Mouse (Mus musculus): ENCODE data around the gene Gpr84. TPM values are rescaled to one million over a fixed set of nuclear protein-coding genes. Genes with fewer than 3 reads are reported as not detected.
A peak's percentile ranks its signal among the peaks of the same experiment; 100 is the strongest.

The Gpr84 gene
- polyA plus RNA-seq, 1 experiment from 2014 or later, result 0.62 TPM

GRCm38 (mm10) chr15:103294649-103295048 lies 15.8 kb downstream of the Gpr84 start:
- WGBS, result 32% methylated on average over 2 of the region's 2 CpGs
- Histone ChIP-seq H3K9ac (no peak overlapping the region), H3K27ac (peak overlapping the region; percentile 17; the same call in 1 of the 2 replicates), H3K36me3 (peaks cover 75% of the 10 kb centered on the region), H3K4me3 (no peak overlapping the region), H3K9me3 (no peaks in the 10 kb centered on the region), H3K27me3 (no peaks in the 10 kb centered on the region), H3K4me2 (no peak overlapping the region), H3K4me1 (peaks cover 49% of the 10 kb centered on the region)
- no peak for ATAC-seq (ENCODE audit: insufficient number of reproducible peaks, insufficient read depth, low FRiP score, low TSS enrichment, low read depth)

- WGBS, result 93% methylated on average over 2 of the region's 2 CpGs
- Histone ChIP-seq H3K4me3 (no peak overlapping the region), H3K27me3 (no peaks in the 10 kb centered on the region), H3K4me2 (no peak overlapping the region), H3K9me3 (no peaks in the 10 kb centered on the region), H3K36me3 (peaks cover 76% of the 10 kb centered on the region), H3K4me1 (peaks cover 38% of the 10 kb centered on the region), H3K9ac (no peak overlapping the region), H3K27ac (no peak overlapping the region)
- ATAC-seq (ENCODE audit: insufficient number of reproducible peaks, insufficient read depth, low FRiP score, low TSS enrichment, low read depth), result no peak
Observed at GRCm38 (mm10) chr15:103293375-103293774, 17.0 kb downstream of the Gpr84 start.

DNA sequence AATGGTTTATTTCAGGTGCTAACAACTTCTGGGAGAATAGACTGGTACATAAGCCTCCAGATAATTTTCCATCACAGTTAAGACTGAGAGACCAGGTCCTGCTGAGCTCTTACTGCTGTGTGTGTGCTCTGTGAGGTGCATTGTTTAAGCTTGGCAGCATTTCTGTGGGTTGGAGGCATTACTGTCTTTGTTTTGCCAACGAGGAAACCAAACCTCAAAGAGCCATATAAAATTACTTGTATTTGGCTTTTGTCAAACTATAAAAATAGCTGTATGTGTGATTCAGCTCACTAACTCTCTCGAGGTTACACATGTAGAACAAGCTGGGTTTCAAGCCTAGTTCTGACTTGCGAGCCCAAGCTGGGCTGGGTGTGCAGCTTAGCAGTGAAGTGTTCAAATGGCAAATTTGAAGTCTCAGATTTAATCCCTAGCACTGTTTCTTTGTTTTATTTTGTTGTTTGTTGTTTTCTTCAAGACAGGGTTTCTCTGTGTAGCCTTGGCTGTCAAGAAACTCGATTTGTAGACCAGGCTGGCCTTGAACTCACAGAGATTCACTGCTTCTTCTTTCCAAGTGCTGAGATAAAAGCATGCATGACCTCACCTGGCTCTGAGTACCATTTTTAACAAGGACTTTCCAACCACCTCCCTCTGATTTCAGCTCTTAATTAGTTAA lies 17.6 kb downstream of the Gpr84 start:
- Histone ChIP-seq H3K36me3 (peaks cover 70% of the 10 kb centered on the region), H3K4me1 (peaks cover 32% of the 10 kb centered on the region)

DNA sequence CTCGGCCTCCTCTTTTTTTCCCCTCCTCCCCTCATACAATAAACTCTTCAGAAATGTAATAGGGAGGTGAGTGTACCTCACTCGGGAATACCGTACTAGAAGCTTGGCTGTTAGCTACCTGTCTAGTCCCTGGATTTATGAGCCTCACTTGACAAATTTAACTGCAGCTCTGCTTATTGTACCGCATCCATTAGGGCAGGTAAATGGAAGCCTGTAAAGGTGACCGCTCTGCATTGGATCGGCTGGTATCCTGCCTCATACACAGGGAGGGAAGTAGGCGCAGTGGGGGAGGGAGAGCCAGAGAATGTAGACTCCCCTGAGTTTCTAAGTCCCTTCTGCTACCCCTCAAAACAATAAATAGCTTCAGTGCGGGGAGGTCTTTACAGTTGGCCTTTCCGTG lies 19.6 kb downstream of the Gpr84 start:
- Histone ChIP-seq H3K27ac (no peak overlapping the region), H3K27me3 (no peaks in the 10 kb centered on the region), H3K9me3 (no peaks in the 10 kb centered on the region), H3K9ac (no peak overlapping the region), H3K4me2 (no peak overlapping the region), H3K4me3 (no peak overlapping the region), H3K36me3 (peaks cover 67% of the 10 kb centered on the region), H3K4me1 (peaks cover 16% of the 10 kb centered on the region)
- ATAC-seq (ENCODE audit: insufficient number of reproducible peaks, insufficient read depth, low FRiP score, low TSS enrichment, low read depth), result no peak
- 91% methylated on average over 9 of the region's 9 CpGs for WGBS

More for the DNA sequence above, 17.6 kb downstream of the Gpr84 start:
- Histone ChIP-seq H3K4me3 (no peak overlapping the region), H3K27me3 (no peaks in the 10 kb centered on the region), H3K27ac (peak overlapping the region; percentile 39; the same call in 1 of the 2 replicates), H3K9me3 (no peaks in the 10 kb centered on the region), H3K9ac (no peak overlapping the region), H3K4me2 (no peak overlapping the region)
- 77% methylated on average over 4 of the region's 4 CpGs for WGBS
- ATAC-seq (ENCODE audit: insufficient number of reproducible peaks, insufficient read depth, low FRiP score, low TSS enrichment, low read depth), result no peak

DNA sequence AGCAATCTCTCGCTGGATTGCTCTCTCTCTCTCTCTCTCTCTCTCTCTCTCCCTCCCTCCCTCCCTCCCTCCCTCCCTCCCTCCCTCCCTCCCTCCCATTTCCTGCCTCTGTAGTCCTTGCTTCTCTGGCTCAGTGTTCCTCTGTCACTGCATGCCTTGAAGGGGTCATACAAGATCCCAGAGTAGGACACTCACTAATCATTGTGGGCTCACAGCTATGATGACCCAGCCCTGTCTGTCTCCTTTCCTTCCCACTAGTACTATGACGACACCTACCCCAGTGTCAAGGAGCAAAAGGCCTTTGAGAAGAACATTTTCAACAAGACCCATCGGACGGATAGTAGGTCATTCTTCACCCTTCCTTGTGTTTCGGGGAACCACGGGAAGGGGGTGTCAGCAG lies 20.0 kb downstream of the Gpr84 start:
- no peak overlapping the region for H3K27ac ChIP-seq
- no peaks in the 10 kb centered on the region for H3K27me3 ChIP-seq
- 75% methylated on average over 6 of the region's 6 CpGs for WGBS
- H3K9ac ChIP-seq, result no peak overlapping the region
- ATAC-seq (ENCODE audit: insufficient number of reproducible peaks, insufficient read depth, low FRiP score, low TSS enrichment, low read depth), result no peak
- no peak overlapping the region for H3K4me2 ChIP-seq
- H3K4me3 ChIP-seq, result no peak overlapping the region
- H3K4me1 ChIP-seq, result peaks cover 16% of the 10 kb centered on the region
- H3K36me3 ChIP-seq, result peaks cover 64% of the 10 kb centered on the region
- no peaks in the 10 kb centered on the region for H3K9me3 ChIP-seq

DNA sequence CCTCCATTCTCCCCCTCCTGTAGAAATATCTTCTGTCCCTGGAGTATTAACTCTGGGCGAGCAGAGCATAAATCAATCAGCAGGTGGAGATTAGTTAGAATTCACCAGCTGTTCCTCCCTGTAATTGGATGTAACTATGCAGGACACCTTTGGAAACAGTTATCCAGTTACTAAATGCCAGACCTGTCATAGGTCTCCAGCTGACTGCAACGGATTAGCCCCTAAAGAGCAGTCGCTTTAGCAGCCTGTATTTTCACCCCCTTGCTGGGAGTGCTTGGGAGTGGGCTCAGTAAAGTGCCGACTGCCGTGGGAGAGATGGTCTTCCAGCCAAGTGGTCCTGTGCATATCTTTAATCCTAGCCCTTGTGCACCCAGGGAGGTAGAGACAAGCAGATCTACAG lies 20.8 kb downstream of the Gpr84 start:
- no peaks in the 10 kb centered on the region for H3K9me3 ChIP-seq
- no peak overlapping the region; the same call in 1 of the 2 replicates for H3K9ac ChIP-seq
- H3K4me2 ChIP-seq, result no peak overlapping the region
- peaks cover 60% of the 10 kb centered on the region for H3K36me3 ChIP-seq
- H3K4me1 ChIP-seq, result peaks cover 22% of the 10 kb centered on the region
- 52% methylated on average over 5 of the region's 5 CpGs for WGBS
- no peak overlapping the region for H3K4me3 ChIP-seq
- no peak for ATAC-seq (ENCODE audit: insufficient number of reproducible peaks, insufficient read depth, low FRiP score, low TSS enrichment, low read depth)
- H3K27me3 ChIP-seq, result no peaks in the 10 kb centered on the region
- H3K27ac ChIP-seq, result peak overlapping the region; percentile 1; the same call in 1 of the 2 replicates

DNA sequence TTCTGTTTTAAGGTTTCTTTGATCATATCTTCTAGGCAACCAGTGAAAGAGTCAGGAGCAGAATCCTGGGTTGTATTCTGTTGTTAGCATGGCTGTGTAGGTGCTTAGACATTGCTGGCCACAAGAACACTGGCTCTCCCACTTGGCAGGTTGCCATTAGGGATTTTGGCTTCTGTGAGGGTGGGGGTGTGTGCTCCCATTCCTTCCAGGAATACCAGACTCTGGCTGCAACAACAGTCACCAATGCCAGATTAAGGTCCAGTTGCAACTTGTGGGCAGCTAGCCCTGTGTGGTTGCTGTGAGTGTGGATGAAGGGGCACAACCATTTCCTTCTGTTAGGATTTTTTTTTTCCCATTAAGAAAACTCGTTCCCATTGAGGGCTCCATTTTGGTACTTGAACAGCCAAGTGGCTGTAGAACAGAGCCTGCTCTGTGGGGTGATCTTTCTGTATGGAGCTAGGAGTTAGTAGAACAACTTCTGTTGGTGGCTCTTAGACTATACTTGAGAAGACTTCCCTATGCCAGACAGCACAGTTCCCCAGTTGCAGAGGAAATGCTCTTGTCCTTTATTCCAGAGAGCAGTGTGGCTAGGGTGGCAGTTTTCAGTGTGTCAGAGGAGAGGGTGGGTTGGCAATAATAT lies 24.5 kb downstream of the Gpr84 start:
- ATAC-seq (ENCODE audit: insufficient number of reproducible peaks, insufficient read depth, low FRiP score, low TSS enrichment, low read depth), result no peak
- Histone ChIP-seq H3K9me3 (no peaks in the 10 kb centered on the region), H3K27ac (peak overlapping the region; percentile 64)

DNA sequence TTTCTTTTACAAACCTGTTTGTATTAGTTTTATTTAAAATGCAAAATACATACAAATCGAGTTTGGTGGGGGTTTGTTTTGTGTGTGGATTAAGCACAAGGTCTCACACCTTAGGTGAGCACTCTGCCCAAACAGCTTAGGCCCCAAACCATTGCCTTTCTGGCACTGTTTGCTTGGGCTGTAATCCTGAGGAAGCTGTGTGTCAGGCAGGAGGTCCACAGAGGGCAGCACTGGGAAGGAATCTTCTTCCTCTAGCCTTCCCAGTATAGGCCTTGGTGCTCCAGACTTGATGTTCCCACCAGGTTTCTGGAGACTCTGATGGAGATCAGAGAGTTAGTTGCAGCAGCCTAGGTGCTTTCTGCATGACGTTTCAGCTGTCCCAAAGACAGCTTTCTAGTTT lies 25.8 kb downstream of the Gpr84 start:
- whole genome bisulfite sequencing, result 40% methylated on average over 2 of the region's 2 CpGs
- ATAC-seq (ENCODE audit: insufficient number of reproducible peaks, insufficient read depth, low FRiP score, low TSS enrichment, low read depth), result no peak

More for the DNA sequence above, 24.5 kb downstream of the Gpr84 start:
- Histone ChIP-seq H3K4me2 (no peak overlapping the region), H3K4me1 (peaks cover 24% of the 10 kb centered on the region), H3K4me3 (no peak overlapping the region), H3K27me3 (no peaks in the 10 kb centered on the region), H3K9ac (no peak overlapping the region), H3K36me3 (peaks cover 33% of the 10 kb centered on the region)
- WGBS, result 68% methylated on average over 1 of the region's 1 CpGs

GRCm38 (mm10) chr15:103284066-103284465 lies 26.3 kb downstream of the Gpr84 start:
- H3K27me3 ChIP-seq, result no peaks in the 10 kb centered on the region
- no peak overlapping the region for H3K4me3 ChIP-seq
- no peak overlapping the region for H3K4me2 ChIP-seq
- H3K9me3 ChIP-seq, result no peaks in the 10 kb centered on the region
- H3K27ac ChIP-seq, result no peak overlapping the region
- no peak overlapping the region for H3K9ac ChIP-seq
- ATAC-seq (ENCODE audit: insufficient number of reproducible peaks, insufficient read depth, low FRiP score, low TSS enrichment, low read depth), result no peak
- peaks cover 18% of the 10 kb centered on the region for H3K4me1 ChIP-seq
- peaks cover 18% of the 10 kb centered on the region for H3K36me3 ChIP-seq
- 63% methylated on average over 3 of the region's 3 CpGs for WGBS

More for the DNA sequence above, 25.8 kb downstream of the Gpr84 start:
- Histone ChIP-seq H3K4me3 (no peak overlapping the region), H3K4me2 (no peak overlapping the region), H3K4me1 (peaks cover 19% of the 10 kb centered on the region), H3K36me3 (peaks cover 23% of the 10 kb centered on the region), H3K9me3 (no peaks in the 10 kb centered on the region), H3K27me3 (no peaks in the 10 kb centered on the region), H3K27ac (0 out of 2 replicates have a peak overlapping the region, but pooled peaks have one; percentile 64), H3K9ac (no peak overlapping the region)

GRCm38 (mm10) chr15:103281465-103282205 lies 28.8 kb downstream of the Gpr84 start:
- Histone ChIP-seq H3K36me3 (0 out of 2 replicates have a peak, but pooled peaks cover 5% of the 10 kb centered on the region), H3K9ac (no peak overlapping the region), H3K4me3 (no peak overlapping the region), H3K27ac (no peak overlapping the region), H3K27me3 (no peaks in the 10 kb centered on the region), H3K4me2 (no peak overlapping the region), H3K4me1 (peaks cover 22% of the 10 kb centered on the region), H3K9me3 (no peaks in the 10 kb centered on the region)
- 93% methylated on average over 3 of the region's 3 CpGs for WGBS
- no peak for ATAC-seq (ENCODE audit: insufficient number of reproducible peaks, insufficient read depth, low FRiP score, low TSS enrichment, low read depth)

GRCm38 (mm10) chr15:103280817-103281464 lies 29.5 kb downstream of the Gpr84 start:
- Histone ChIP-seq H3K9me3 (no peaks in the 10 kb centered on the region), H3K27ac (no peak overlapping the region), H3K4me3 (no peak overlapping the region), H3K4me2 (no peak overlapping the region), H3K4me1 (peaks cover 19% of the 10 kb centered on the region), H3K27me3 (no peaks in the 10 kb centered on the region), H3K9ac (no peak overlapping the region), H3K36me3 (0 out of 2 replicates have a peak, but pooled peaks cover 5% of the 10 kb centered on the region)
- 56% methylated on average over 3 of the region's 3 CpGs for WGBS
- no peak for ATAC-seq (ENCODE audit: insufficient number of reproducible peaks, insufficient read depth, low FRiP score, low TSS enrichment, low read depth)

Data from embryonic facial prominence, embryonic 13.5 days (tissue).